Mouse (Mus musculus): ENCODE results near the gene Degs2. TPM values are rescaled to one million over a fixed set of nuclear protein-coding genes. Genes with fewer than 3 reads are reported as not detected.

Degs2 gene
- polyA plus RNA-seq (2015; fragmentation: Nextera tagmentation; extraction: Ambion mirVana): 0.12 and 0.16 TPM in 2 replicates

DNA sequence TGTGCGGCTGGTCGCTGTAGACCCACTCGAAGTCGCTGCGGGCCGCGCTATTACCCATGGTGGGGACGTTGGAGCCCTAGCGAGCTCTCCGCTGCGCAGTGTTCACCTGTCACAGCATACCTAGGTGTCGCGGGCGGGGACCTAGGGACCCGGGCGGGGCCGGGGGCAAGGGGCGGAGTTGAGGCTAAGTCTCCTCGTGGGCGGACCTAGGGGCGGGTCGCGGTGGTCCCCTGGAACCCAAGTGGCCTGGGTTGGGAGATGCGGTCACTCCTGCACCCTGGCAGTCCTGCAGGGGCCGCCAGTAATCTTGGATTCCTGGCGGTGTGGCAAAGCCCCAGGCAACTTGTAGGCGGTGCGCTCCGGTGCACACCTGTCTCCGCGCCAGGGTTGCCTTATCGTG is at the start of gene Degs2:
Gene Degs2 (minus strand): TSS at position 131 of the 400 bp plus-strand sequence.
- Histone ChIP-seq H3K27ac (no peak within 1 kb of the TSS), H3K9me3 (replicated peaks) (no peaks in the 10 kb centered on the region), H3K36me3 (no peaks in the 10 kb centered on the region), H3K4me1 (replicated peaks) (no peaks in the 10 kb centered on the region), H3K9ac (no peak within 1 kb of the TSS), H3K4me3 (replicated peaks) (peak within 1 kb of the TSS; percentile 13; the same call in 1 of the 2 replicates), H3K27me3 (peaks cover 55% of the 10 kb centered on the region), H3K4me2 (peak within 1 kb of the TSS; percentile 38)
- ATAC-seq (ENCODE audit: low read depth): no peak
- DNase-seq: no peak
- 2% methylated on average over 32 of the region's 32 CpGs for WGBS (ENCODE audit: insufficient replicate concordance)

DNA sequence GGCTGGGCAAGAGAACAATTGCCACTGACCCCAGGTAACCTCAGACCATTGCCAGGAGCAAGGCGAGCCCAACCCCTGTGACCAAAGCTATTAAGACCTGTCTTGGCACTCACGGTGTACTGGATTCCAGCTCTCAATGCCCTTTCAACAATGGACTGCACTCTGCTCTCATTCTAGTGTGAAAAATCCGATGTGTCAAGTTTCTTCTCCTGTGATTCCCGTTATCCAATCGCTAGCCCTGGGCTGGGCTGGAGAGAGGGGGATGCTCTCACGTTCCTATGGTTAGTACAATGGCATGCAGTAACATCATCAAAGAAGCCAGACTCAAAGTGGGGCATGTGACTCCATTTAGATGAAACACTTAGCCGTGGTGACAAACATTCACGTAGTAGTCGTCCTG is 49.7 kb upstream of the Degs2 start:
- no peaks in the 10 kb centered on the region for H3K27me3 ChIP-seq
- WGBS (ENCODE audit: insufficient replicate concordance): 69% methylated on average over 9 of the region's 9 CpGs
- H3K36me3 ChIP-seq: no peaks in the 10 kb centered on the region
- H3K4me2 ChIP-seq: no peak overlapping the region
- no peak overlapping the region for H3K9ac ChIP-seq
- ATAC-seq (ENCODE audit: low read depth) (no peak), DNase-seq (no peak)
- H3K9me3 ChIP-seq (replicated peaks): no peaks in the 10 kb centered on the region
- no peak overlapping the region for H3K4me3 ChIP-seq (replicated peaks)
- peaks cover 3% of the 10 kb centered on the region; the same call in 1 of the 2 replicates for H3K4me1 ChIP-seq (replicated peaks)
- H3K27ac ChIP-seq: no peak overlapping the region

DNA sequence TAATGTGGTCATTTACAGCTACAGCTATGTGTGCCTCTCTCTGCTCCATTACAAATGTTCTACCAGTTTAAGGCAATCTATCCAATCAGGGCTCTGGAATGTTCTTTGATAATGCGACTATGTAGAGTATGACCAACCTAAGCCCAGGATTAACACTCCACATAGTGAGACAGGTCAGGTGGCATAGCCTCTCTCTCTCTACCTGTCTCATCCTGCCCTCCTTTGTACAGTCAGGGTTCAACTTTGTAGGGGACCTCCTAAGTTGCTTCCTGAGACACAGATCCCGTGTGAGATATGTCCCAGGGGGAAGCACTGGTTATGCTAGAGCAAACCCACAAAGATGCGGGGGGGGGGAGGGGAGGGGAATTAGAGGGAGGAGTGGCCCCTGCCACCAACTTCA is 48.1 kb upstream of the Degs2 start:
- Histone ChIP-seq H3K27ac (no peak overlapping the region), H3K4me2 (no peak overlapping the region), H3K9ac (no peak overlapping the region), H3K4me1 (replicated peaks) (no peaks in the 10 kb centered on the region), H3K9me3 (replicated peaks) (no peaks in the 10 kb centered on the region), H3K4me3 (replicated peaks) (no peak overlapping the region), H3K27me3 (no peaks in the 10 kb centered on the region), H3K36me3 (no peaks in the 10 kb centered on the region)
- WGBS (ENCODE audit: insufficient replicate concordance): 30% methylated on average over 3 of the region's 3 CpGs
- no peak for DNase-seq
- ATAC-seq (ENCODE audit: low read depth): no peak

DNA sequence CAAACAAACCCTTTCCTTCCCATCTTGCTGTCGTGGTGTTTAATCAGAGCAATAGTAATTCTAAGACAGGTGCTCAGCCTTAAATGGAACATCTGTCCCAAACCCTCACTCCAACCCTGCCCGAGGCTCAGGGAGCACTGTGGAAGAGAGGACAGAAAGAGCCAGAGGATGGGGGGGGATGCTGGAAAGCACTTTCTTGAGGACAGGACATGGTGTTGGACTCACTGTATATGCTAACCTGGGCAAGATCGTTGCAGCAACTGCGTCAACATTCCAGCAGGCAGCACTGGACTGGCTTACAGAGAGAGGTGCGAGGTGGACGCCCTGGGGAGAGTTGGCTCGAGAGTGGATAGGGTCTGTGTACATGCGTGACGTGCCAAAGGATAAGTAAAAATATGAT is 47.3 kb upstream of the Degs2 start:
- Histone ChIP-seq H3K4me2 (no peak overlapping the region), H3K9me3 (replicated peaks) (no peaks in the 10 kb centered on the region), H3K4me1 (replicated peaks) (no peaks in the 10 kb centered on the region), H3K4me3 (replicated peaks) (no peak overlapping the region), H3K9ac (no peak overlapping the region), H3K36me3 (no peaks in the 10 kb centered on the region), H3K27me3 (no peaks in the 10 kb centered on the region), H3K27ac (no peak overlapping the region)
- no peak for ATAC-seq (ENCODE audit: low read depth)
- 72% methylated on average over 9 of the region's 9 CpGs for WGBS (ENCODE audit: insufficient replicate concordance)
- no peak for DNase-seq

DNA sequence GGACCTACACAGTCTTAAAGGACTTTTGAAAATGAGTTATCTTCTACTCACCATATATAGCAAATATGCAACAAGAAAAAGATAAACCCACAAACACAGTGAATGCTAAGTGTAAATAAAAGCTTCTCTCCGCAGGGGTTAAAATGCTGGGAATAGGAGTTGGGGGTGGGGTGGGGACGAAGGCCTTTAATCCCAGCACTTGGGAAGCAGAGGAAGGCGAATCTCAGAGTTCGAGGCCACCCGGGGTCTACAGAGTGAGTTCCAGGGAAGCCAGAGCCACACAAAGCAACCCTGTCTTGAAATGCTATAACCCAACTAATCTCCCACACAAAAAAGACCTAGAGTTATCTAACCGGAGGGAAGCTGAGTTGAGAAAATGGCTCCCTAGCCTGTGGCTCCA is 46.9 kb upstream of the Degs2 start:
- H3K9ac ChIP-seq: no peak overlapping the region
- H3K27ac ChIP-seq: no peak overlapping the region
- ATAC-seq (ENCODE audit: low read depth) (no peak), DNase-seq (no peak)
- H3K9me3 ChIP-seq (replicated peaks): no peaks in the 10 kb centered on the region
- 57% methylated on average over 6 of the region's 6 CpGs for WGBS (ENCODE audit: insufficient replicate concordance)
- H3K4me2 ChIP-seq: no peak overlapping the region
- no peaks in the 10 kb centered on the region for H3K27me3 ChIP-seq
- no peak overlapping the region for H3K4me3 ChIP-seq (replicated peaks)
- no peaks in the 10 kb centered on the region for H3K36me3 ChIP-seq
- no peaks in the 10 kb centered on the region for H3K4me1 ChIP-seq (replicated peaks)

DNA sequence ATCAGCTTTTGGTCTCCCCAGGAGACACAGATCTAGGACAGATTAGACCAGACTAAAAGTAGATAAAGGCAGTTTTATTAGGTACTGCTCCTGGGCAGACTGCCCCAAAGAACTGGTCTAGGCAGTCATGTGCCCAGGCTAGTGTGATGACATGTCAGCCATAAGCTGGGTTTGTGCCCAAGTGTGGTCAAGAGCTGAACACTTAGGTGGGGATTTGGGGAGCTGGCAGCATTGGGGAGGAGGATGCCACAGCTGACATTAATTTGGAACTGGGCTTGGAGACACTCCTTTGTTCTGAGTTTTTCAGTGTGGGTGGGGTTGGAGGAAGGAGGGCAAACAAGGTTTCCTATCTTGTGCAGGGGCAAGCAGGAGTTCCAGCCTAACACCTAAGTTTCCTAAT is 43.9 kb upstream of the Degs2 start:
- Histone ChIP-seq H3K4me3 (replicated peaks) (no peak overlapping the region), H3K9me3 (replicated peaks) (no peaks in the 10 kb centered on the region), H3K27ac (no peak overlapping the region), H3K36me3 (no peaks in the 10 kb centered on the region), H3K27me3 (no peaks in the 10 kb centered on the region), H3K4me2 (no peak overlapping the region), H3K9ac (no peak overlapping the region), H3K4me1 (replicated peaks) (no peaks in the 10 kb centered on the region)
- ATAC-seq (ENCODE audit: low read depth): no peak
- no peak for DNase-seq

DNA sequence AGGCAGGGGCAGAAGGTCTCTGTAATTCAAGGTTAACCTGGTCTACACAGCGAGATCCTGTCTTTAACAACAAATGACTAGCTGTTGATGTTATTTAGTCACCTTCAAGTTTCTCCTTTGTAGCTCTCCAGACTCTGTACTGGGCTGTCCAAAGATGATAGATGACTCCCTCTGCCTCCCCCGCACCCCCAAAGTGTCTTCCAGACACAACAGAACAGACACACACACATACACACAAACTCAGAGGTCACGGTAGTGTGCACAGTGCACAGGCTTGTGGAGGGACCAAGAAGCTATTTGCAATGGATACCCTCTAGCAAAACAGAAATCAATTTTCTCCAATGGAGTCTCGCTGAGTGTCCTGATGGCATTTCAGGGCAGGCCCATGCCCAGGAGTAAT is 40.1 kb upstream of the Degs2 start:
- 65% methylated on average over 4 of the region's 4 CpGs for WGBS (ENCODE audit: insufficient replicate concordance)

DNA sequence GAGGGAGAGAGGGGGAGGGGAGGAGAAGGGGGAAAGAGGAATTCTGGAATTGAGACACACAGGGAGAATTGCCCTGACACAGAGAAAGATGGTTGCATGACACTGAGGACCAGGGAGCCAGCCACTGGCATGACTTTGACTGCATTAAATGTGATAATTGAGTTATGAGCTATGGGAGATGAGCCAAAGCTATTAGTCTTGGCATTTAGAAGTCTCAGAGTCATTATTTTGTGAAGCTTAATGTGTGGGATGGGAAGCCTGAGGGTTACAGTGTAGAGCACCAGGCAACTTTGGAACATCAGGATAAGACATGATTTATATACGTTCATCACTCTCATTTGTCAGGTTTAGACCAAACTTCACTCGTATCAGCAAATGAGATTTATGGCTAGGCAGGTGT is 39.4 kb upstream of the Degs2 start:
- Histone ChIP-seq H3K36me3 (no peaks in the 10 kb centered on the region), H3K27me3 (no peaks in the 10 kb centered on the region), H3K9ac (no peak overlapping the region), H3K9me3 (replicated peaks) (no peaks in the 10 kb centered on the region), H3K4me2 (no peak overlapping the region), H3K4me1 (replicated peaks) (no peaks in the 10 kb centered on the region), H3K27ac (no peak overlapping the region), H3K4me3 (replicated peaks) (no peak overlapping the region)
- WGBS (ENCODE audit: insufficient replicate concordance): 56% methylated on average over 2 of the region's 2 CpGs
- DNase-seq (no peak), ATAC-seq (ENCODE audit: low read depth) (no peak)

More for the DNA sequence above, 40.1 kb upstream of the Degs2 start:
- Histone ChIP-seq H3K27me3 (no peaks in the 10 kb centered on the region), H3K9me3 (replicated peaks) (no peaks in the 10 kb centered on the region), H3K4me2 (no peak overlapping the region), H3K9ac (no peak overlapping the region), H3K4me1 (replicated peaks) (no peaks in the 10 kb centered on the region), H3K27ac (no peak overlapping the region), H3K4me3 (replicated peaks) (no peak overlapping the region), H3K36me3 (no peaks in the 10 kb centered on the region)
- ATAC-seq (ENCODE audit: low read depth): no peak
- no peak for DNase-seq

DNA sequence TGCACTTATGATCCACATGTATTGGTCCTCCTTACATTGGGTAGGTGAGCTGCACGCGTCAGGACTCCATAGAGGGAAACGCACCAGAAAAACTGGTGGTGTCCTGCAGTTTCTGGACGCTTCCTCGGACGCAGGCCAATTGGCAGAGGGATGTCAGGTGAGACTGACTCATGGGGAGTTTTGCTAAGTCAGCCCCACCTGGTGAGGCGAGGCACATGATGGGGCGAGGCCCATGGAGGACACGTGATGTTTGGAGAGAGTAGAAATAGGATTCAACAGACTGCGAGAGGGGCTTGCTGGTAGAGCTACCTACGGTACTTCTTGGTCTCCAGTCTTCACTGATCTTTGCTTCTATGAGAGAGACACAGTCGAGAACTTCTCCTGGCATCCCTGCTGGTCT is 36.6 kb upstream of the Degs2 start:
- H3K36me3 ChIP-seq: no peaks in the 10 kb centered on the region
- no peak overlapping the region for H3K27ac ChIP-seq
- no peaks in the 10 kb centered on the region for H3K4me1 ChIP-seq (replicated peaks)
- no peaks in the 10 kb centered on the region for H3K27me3 ChIP-seq
- H3K4me3 ChIP-seq (replicated peaks): no peak overlapping the region
- no peak overlapping the region for H3K9ac ChIP-seq
- DNase-seq (no peak), ATAC-seq (ENCODE audit: low read depth) (no peak)
- no peak overlapping the region for H3K4me2 ChIP-seq
- H3K9me3 ChIP-seq (replicated peaks): no peaks in the 10 kb centered on the region
- 80% methylated on average over 12 of the region's 12 CpGs for WGBS (ENCODE audit: insufficient replicate concordance)

DNA sequence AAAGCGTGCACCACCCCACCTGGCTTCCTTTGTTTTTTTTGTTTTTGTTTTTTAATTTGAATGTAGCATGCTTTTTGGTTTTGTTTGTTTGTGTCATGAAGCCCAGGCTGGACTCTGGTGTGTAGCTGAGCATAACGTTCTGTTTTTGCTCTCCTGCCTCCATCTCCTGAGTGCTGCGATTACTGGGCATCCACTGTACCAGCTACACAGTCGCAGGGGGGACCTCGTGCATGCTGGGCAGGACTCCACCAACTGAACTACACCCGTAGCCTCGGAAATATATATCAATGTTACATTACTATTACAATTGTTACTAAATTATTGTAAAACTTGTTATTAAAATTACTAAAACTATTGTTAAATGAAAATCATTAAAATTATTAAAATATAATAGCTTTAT is 35.7 kb upstream of the Degs2 start:
- Histone ChIP-seq H3K4me3 (replicated peaks) (no peak overlapping the region), H3K27ac (no peak overlapping the region), H3K36me3 (no peaks in the 10 kb centered on the region), H3K4me1 (replicated peaks) (no peaks in the 10 kb centered on the region), H3K4me2 (no peak overlapping the region), H3K27me3 (no peaks in the 10 kb centered on the region), H3K9me3 (replicated peaks) (no peaks in the 10 kb centered on the region), H3K9ac (no peak overlapping the region)
- 74% methylated on average over 7 of the region's 7 CpGs for WGBS (ENCODE audit: insufficient replicate concordance)
- ATAC-seq (ENCODE audit: low read depth) (no peak), DNase-seq (no peak)

DNA sequence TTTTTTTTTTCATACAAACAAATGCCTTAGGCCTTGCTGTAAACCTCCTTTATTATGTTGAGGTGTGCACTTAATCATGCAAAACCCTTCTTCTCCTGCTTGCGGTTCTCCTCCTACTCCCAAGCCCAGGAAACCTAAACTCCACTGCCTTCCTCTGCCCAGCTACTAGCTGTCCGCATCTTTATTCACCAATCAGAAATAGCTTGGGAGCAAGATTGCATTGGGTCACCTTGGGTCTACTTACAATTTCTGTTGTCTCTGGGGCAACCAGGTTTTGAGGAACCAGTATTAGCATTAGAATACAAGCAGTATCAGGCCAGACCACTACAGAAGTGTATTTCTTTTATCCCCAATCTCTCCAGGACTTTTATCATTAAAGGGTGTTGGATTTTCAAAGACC is 32.3 kb upstream of the Degs2 start:
- H3K4me3 ChIP-seq (replicated peaks): no peak overlapping the region
- H3K9me3 ChIP-seq (replicated peaks): no peaks in the 10 kb centered on the region
- WGBS (ENCODE audit: insufficient replicate concordance): 83% methylated on average over 2 of the region's 2 CpGs
- H3K36me3 ChIP-seq: no peaks in the 10 kb centered on the region
- ATAC-seq (ENCODE audit: low read depth) (no peak), DNase-seq (no peak)
- no peak overlapping the region for H3K27ac ChIP-seq
- H3K4me2 ChIP-seq: no peak overlapping the region
- no peak overlapping the region for H3K9ac ChIP-seq
- no peaks in the 10 kb centered on the region for H3K27me3 ChIP-seq
- H3K4me1 ChIP-seq (replicated peaks): no peaks in the 10 kb centered on the region

DNA sequence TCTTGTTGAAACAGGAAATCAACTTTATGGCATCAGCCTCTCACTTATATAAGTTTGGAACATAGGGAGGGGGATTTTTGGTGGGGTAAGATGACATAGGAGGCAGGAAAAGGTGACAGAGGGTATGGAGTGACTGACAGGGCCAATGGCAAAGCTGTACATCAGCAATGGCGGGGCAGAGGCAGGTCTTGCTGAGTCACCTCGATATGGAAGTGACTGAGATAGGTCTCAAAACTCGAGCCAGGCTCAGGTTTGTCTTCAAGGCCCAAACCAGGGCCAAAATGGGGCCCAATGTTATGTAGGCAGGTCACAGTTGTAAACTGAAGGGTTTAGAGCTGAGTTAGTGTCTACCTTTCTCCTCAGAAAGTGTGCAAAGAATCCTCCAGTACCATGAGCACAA is 21.7 kb upstream of the Degs2 start:
- Histone ChIP-seq H3K9ac (no peak overlapping the region), H3K4me2 (no peak overlapping the region), H3K4me3 (replicated peaks) (no peak overlapping the region), H3K27me3 (no peaks in the 10 kb centered on the region), H3K4me1 (replicated peaks) (no peaks in the 10 kb centered on the region), H3K36me3 (no peaks in the 10 kb centered on the region), H3K27ac (no peak overlapping the region), H3K9me3 (replicated peaks) (no peaks in the 10 kb centered on the region; the same call in 1 of the 2 replicates)
- no peak for DNase-seq
- ATAC-seq (ENCODE audit: low read depth): no peak
- WGBS (ENCODE audit: insufficient replicate concordance): 51% methylated on average over 3 of the region's 3 CpGs
